Mouse (Mus musculus) ES-Bruce4 (cell line): Measurements from ENCODE around the gene Gm10271.

Experiments used
- CTCF ChIP-seq: IDR thresholded peaks from one replicate; pipeline ENCODE4 v1.8.1; 2011; ENCODE audit warnings: low read depth, low read length
- EP300 ChIP-seq: IDR thresholded peaks from 2 replicates; pipeline ENCODE4 v1.6.1; 2011; ENCODE audit warnings: low read depth, low read length; ENCODE audit not compliant: insufficient read depth
- POLR2A ChIP-seq: IDR thresholded peaks from one replicate; pipeline ENCODE4 v1.8.1; 2011; ENCODE audit warnings: low read length; ENCODE audit not compliant: insufficient read depth

- TF ChIP-seq POLR2A (no peak), EP300 (no peak), CTCF (no peak)
Observed at GRCm38 (mm10) chr10:116916581-116916980, 55.8 kb downstream of the Gm10271 start.
